Mouse (Mus musculus): Measurements from ENCODE around the gene Cfap100. TPM values are rescaled to one million over a fixed set of nuclear protein-coding genes. Genes with fewer than 3 reads are reported as not detected.
A peak's percentile ranks its signal among the peaks of the same experiment; 100 is the strongest.

Gene Cfap100
- polyA plus RNA-seq, 1 experiment from 2014 or later = 3.8 TPM

GRCm38 (mm10) chr6:90466847-90467410 lies 38.3 kb upstream of the Cfap100 start:
- Histone ChIP-seq H3K36me3 (no peaks in the 10 kb centered on the region), H3K4me3 (no peak overlapping the region), H3K9ac (no peak overlapping the region), H3K27me3 (peaks cover 17% of the 10 kb centered on the region), H3K27ac (no peak overlapping the region), H3K4me2 (replicated peaks) (no peak overlapping the region), H3K4me1 (peaks cover 20% of the 10 kb centered on the region), H3K9me3 (replicated peaks) (no peaks in the 10 kb centered on the region)
- 88% methylated on average over 12 of the region's 12 CpGs for WGBS
- ATAC-seq (ENCODE audit: low FRiP score) = no peak

GRCm38 (mm10) chr6:90466079-90466478 lies 37.5 kb upstream of the Cfap100 start:
- ATAC-seq (ENCODE audit: low FRiP score) = no peak
- no peak overlapping the region for H3K4me2 ChIP-seq (replicated peaks)
- no peaks in the 10 kb centered on the region for H3K36me3 ChIP-seq
- peaks cover 26% of the 10 kb centered on the region for H3K27me3 ChIP-seq
- peaks cover 20% of the 10 kb centered on the region for H3K4me1 ChIP-seq
- H3K9me3 ChIP-seq (replicated peaks) = no peaks in the 10 kb centered on the region
- no peak overlapping the region for H3K27ac ChIP-seq
- H3K4me3 ChIP-seq = no peak overlapping the region
- H3K9ac ChIP-seq = no peak overlapping the region
- WGBS = 82% methylated on average over 10 of the region's 10 CpGs

- Histone ChIP-seq H3K4me3 (no peak overlapping the region), H3K36me3 (no peaks in the 10 kb centered on the region), H3K4me2 (replicated peaks) (no peak overlapping the region), H3K27ac (no peak overlapping the region), H3K4me1 (peaks cover 15% of the 10 kb centered on the region), H3K9ac (no peak overlapping the region), H3K9me3 (replicated peaks) (no peaks in the 10 kb centered on the region), H3K27me3 (peaks cover 35% of the 10 kb centered on the region)
- 92% methylated on average over 11 of the region's 11 CpGs for WGBS
- ATAC-seq (ENCODE audit: low FRiP score) = no peak
These were observed 36.5 kb upstream of the Cfap100 start for GRCm38 (mm10) chr6:90465028-90465640.

GRCm38 (mm10) chr6:90463890-90464421 lies 35.4 kb upstream of the Cfap100 start:
- peaks cover 15% of the 10 kb centered on the region for H3K4me1 ChIP-seq
- H3K9ac ChIP-seq = no peak overlapping the region
- peak overlapping the region; percentile 63 for H3K4me3 ChIP-seq
- H3K36me3 ChIP-seq = no peaks in the 10 kb centered on the region
- H3K27me3 ChIP-seq = peaks cover 43% of the 10 kb centered on the region
- WGBS = 43% methylated on average over 7 of the region's 7 CpGs
- H3K27ac ChIP-seq = no peak overlapping the region
- no peaks in the 10 kb centered on the region for H3K9me3 ChIP-seq (replicated peaks)
- no peak; the same call in 1 of the 2 replicates for ATAC-seq (ENCODE audit: low FRiP score)
- H3K4me2 ChIP-seq (replicated peaks) = peak overlapping the region; percentile 100

GRCm38 (mm10) chr6:90463228-90463862 lies 34.7 kb upstream of the Cfap100 start:
- Histone ChIP-seq H3K27ac (no peak overlapping the region), H3K4me1 (peaks cover 15% of the 10 kb centered on the region), H3K4me3 (peak overlapping the region; percentile 63), H3K9ac (peak overlapping the region; percentile 71), H3K9me3 (replicated peaks) (no peaks in the 10 kb centered on the region), H3K4me2 (replicated peaks) (peak overlapping the region; percentile 100), H3K36me3 (no peaks in the 10 kb centered on the region), H3K27me3 (peaks cover 43% of the 10 kb centered on the region)
- 1% methylated on average over 31 of the region's 31 CpGs for WGBS
- ATAC-seq (ENCODE audit: low FRiP score) = peak; percentile 76

- Histone ChIP-seq H3K36me3 (no peaks in the 10 kb centered on the region), H3K4me1 (peaks cover 15% of the 10 kb centered on the region), H3K9me3 (replicated peaks) (no peaks in the 10 kb centered on the region), H3K4me3 (peak overlapping the region; percentile 63), H3K27ac (no peak overlapping the region), H3K9ac (peak overlapping the region; percentile 71), H3K4me2 (replicated peaks) (peak overlapping the region; percentile 100), H3K27me3 (peaks cover 43% of the 10 kb centered on the region)
- WGBS = under 1% methylated on average over 36 of the region's 38 CpGs
- peak; percentile 45 for ATAC-seq (ENCODE audit: low FRiP score)
These were observed 34.2 kb upstream of the Cfap100 start for GRCm38 (mm10) chr6:90462841-90463227.

- H3K27me3 ChIP-seq = peaks cover 43% of the 10 kb centered on the region
- H3K9ac ChIP-seq = peak within 1 kb of the TSS; percentile 71
- no peaks in the 10 kb centered on the region for H3K36me3 ChIP-seq
- H3K4me2 ChIP-seq (replicated peaks) = peak within 1 kb of the TSS; percentile 100
- H3K4me1 ChIP-seq = peaks cover 15% of the 10 kb centered on the region
- no peaks in the 10 kb centered on the region for H3K9me3 ChIP-seq (replicated peaks)
- peak within 1 kb of the TSS; percentile 63 for H3K4me3 ChIP-seq
- no peak within 1 kb of the TSS for H3K27ac ChIP-seq
- under 1% methylated on average over 70 of the region's 70 CpGs for WGBS
- ATAC-seq (ENCODE audit: low FRiP score) = peak; percentile 77
These were observed 33.6 kb upstream of the Cfap100 start, which contains the start of gene Klf15 for GRCm38 (mm10) chr6:90462181-90462706. Klf15 (plus strand) TSS chr6:90462576.

GRCm38 (mm10) chr6:90461771-90462170 lies 33.2 kb upstream of the Cfap100 start:
- peaks cover 43% of the 10 kb centered on the region for H3K27me3 ChIP-seq
- H3K36me3 ChIP-seq = no peaks in the 10 kb centered on the region
- H3K4me3 ChIP-seq = peak overlapping the region; percentile 63
- ATAC-seq (ENCODE audit: low FRiP score) = no peak; the same call in 1 of the 2 replicates
- no peak overlapping the region for H3K27ac ChIP-seq
- peak overlapping the region; percentile 71; the same call in 1 of the 2 replicates for H3K9ac ChIP-seq
- 8% methylated on average over 12 of the region's 12 CpGs for WGBS
- peaks cover 15% of the 10 kb centered on the region for H3K4me1 ChIP-seq
- no peaks in the 10 kb centered on the region for H3K9me3 ChIP-seq (replicated peaks)
- peak overlapping the region; percentile 100 for H3K4me2 ChIP-seq (replicated peaks)

GRCm38 (mm10) chr6:90461181-90461580 lies 32.6 kb upstream of the Cfap100 start:
- ATAC-seq (ENCODE audit: low FRiP score) = no peak
- Histone ChIP-seq H3K4me1 (peaks cover 15% of the 10 kb centered on the region), H3K36me3 (no peaks in the 10 kb centered on the region), H3K4me3 (no peak overlapping the region), H3K27me3 (peaks cover 43% of the 10 kb centered on the region), H3K9ac (no peak overlapping the region), H3K27ac (no peak overlapping the region), H3K4me2 (replicated peaks) (no peak overlapping the region), H3K9me3 (replicated peaks) (no peaks in the 10 kb centered on the region)
- WGBS = 60% methylated on average over 2 of the region's 2 CpGs

- H3K27me3 ChIP-seq = peaks cover 30% of the 10 kb centered on the region
- H3K27ac ChIP-seq = no peak overlapping the region
- no peaks in the 10 kb centered on the region for H3K36me3 ChIP-seq
- no peaks in the 10 kb centered on the region for H3K9me3 ChIP-seq (replicated peaks)
- ATAC-seq (ENCODE audit: low FRiP score) = no peak
- WGBS = 87% methylated on average over 2 of the region's 2 CpGs
- no peaks in the 10 kb centered on the region for H3K4me1 ChIP-seq
- no peak overlapping the region for H3K9ac ChIP-seq
- no peak overlapping the region for H3K4me3 ChIP-seq
- H3K4me2 ChIP-seq (replicated peaks) = no peak overlapping the region
These were observed 28.8 kb upstream of the Cfap100 start for GRCm38 (mm10) chr6:90457421-90457820.

GRCm38 (mm10) chr6:90453751-90454150 lies 25.2 kb upstream of the Cfap100 start:
- no peaks in the 10 kb centered on the region for H3K36me3 ChIP-seq
- no peak overlapping the region for H3K4me2 ChIP-seq (replicated peaks)
- H3K27ac ChIP-seq = no peak overlapping the region
- WGBS = 86% methylated on average over 5 of the region's 5 CpGs
- no peaks in the 10 kb centered on the region for H3K4me1 ChIP-seq
- no peaks in the 10 kb centered on the region for H3K27me3 ChIP-seq
- H3K4me3 ChIP-seq = no peak overlapping the region
- no peak for ATAC-seq (ENCODE audit: low FRiP score)
- H3K9me3 ChIP-seq (replicated peaks) = no peaks in the 10 kb centered on the region
- H3K9ac ChIP-seq = no peak overlapping the region

GRCm38 (mm10) chr6:90452603-90453002 lies 24.0 kb upstream of the Cfap100 start:
- Histone ChIP-seq H3K9me3 (replicated peaks) (no peaks in the 10 kb centered on the region), H3K4me3 (no peak overlapping the region), H3K9ac (no peak overlapping the region), H3K36me3 (no peaks in the 10 kb centered on the region), H3K4me1 (no peaks in the 10 kb centered on the region), H3K27me3 (no peaks in the 10 kb centered on the region), H3K4me2 (replicated peaks) (no peak overlapping the region), H3K27ac (no peak overlapping the region)
- ATAC-seq (ENCODE audit: low FRiP score) = no peak
